Mouse (Mus musculus) gastrocnemius, postnatal 25 days (tissue): ENCODE measurements around the gene Ptprs. TPM values are rescaled to one million over a fixed set of nuclear protein-coding genes. Genes with fewer than 3 reads are reported as not detected.
A peak's percentile ranks its signal among the peaks of the same experiment; 100 is the strongest.
"Not testable (repeated sequence)": the region's sequence is repeated elsewhere in the genome, so short reads cannot be mapped to it uniquely, and the experiment has no call there.

Source experiments
- DNase-seq: peaks from one replicate; pipeline ENCODE4 v3.0.0; 2022
- long read RNA-seq, 2 experiments: library from polyadenylated mRNA; stranded (forward); transcript quantifications; one replicate each; pipeline ENCODE4 v2.0.0; 2021
- total RNA-seq, 2 experiments: library from RNA; stranded (reverse); gene quantifications; 1 replicate in 1 of 2; 2 replicates in 1 of 2; pipeline ENCODE4 v1.2.3; 2021

Ptprs gene
- 10 to 100 TPM; 37.7 to 39.6 TPM for total RNA-seq
- long read RNA-seq, experiment 1, partial matches to known transcripts, result 4 of 8 reads
- long read RNA-seq, experiment 1, other reads (novel, unspliced or antisense), result 4 of 8 reads
- long read RNA-seq, experiment 2, partial matches to known transcripts, result 3 of 6 reads
- long read RNA-seq, experiment 2, other reads (novel, unspliced or antisense), result 3 of 6 reads

- peak; percentile 91 for DNase-seq
Measured at GRCm38 (mm10) chr17:56476402-56476752, at the start of gene Ptprs. TSS of gene Ptprs (minus strand) at chr17:56476483.

- no peak for DNase-seq
Measured at GRCm38 (mm10) chr17:56524943-56525342, 48.7 kb upstream of the Ptprs start.

- no peak for DNase-seq
Measured at GRCm38 (mm10) chr17:56522744-56523143, 46.5 kb upstream of the Ptprs start.

- no peak for DNase-seq
Measured at GRCm38 (mm10) chr17:56515690-56516410, 39.6 kb upstream of the Ptprs start.

GRCm38 (mm10) chr17:56514916-56515315, 38.6 kb upstream of the Ptprs start:
- DNase-seq, result no peak

GRCm38 (mm10) chr17:56514330-56514729, 38.0 kb upstream of the Ptprs start:
- no peak for DNase-seq

- DNase-seq, result no peak
Measured at GRCm38 (mm10) chr17:56512310-56512709, 36.0 kb upstream of the Ptprs start, which contains the start of gene Znrf4. TSS of gene Znrf4 (minus strand) at chr17:56512431.

- no peak for DNase-seq
Measured at GRCm38 (mm10) chr17:56511707-56512090, 35.4 kb upstream of the Ptprs start.

GRCm38 (mm10) chr17:56510970-56511706, 34.9 kb upstream of the Ptprs start:
- no peak for DNase-seq

- no peak for DNase-seq
Measured at GRCm38 (mm10) chr17:56510473-56510969, 34.2 kb upstream of the Ptprs start.

GRCm38 (mm10) chr17:56509707-56510472, 33.6 kb upstream of the Ptprs start:
- no peak for DNase-seq

- no peak for DNase-seq
Measured at GRCm38 (mm10) chr17:56509021-56509640, 32.8 kb upstream of the Ptprs start.

GRCm38 (mm10) chr17:56507161-56508068, 31.1 kb upstream of the Ptprs start:
- DNase-seq, result peak; percentile 93

GRCm38 (mm10) chr17:56506417-56507065, 30.3 kb upstream of the Ptprs start:
- DNase-seq, result no peak

- no peak for DNase-seq
Measured at GRCm38 (mm10) chr17:56505401-56505800, 29.1 kb upstream of the Ptprs start.

GRCm38 (mm10) chr17:56502526-56502925, 26.2 kb upstream of the Ptprs start:
- DNase-seq, result no peak

- not testable (repeated sequence) for DNase-seq
Measured at GRCm38 (mm10) chr17:56501635-56502400, 25.5 kb upstream of the Ptprs start.

GRCm38 (mm10) chr17:56499229-56499628, 22.9 kb upstream of the Ptprs start:
- DNase-seq, result no peak

- DNase-seq, result no peak
Measured at GRCm38 (mm10) chr17:56494480-56494879, 18.2 kb upstream of the Ptprs start.
